ENCODE assay signal across 29 mouse cellular contexts in the genomic region with DNA sequence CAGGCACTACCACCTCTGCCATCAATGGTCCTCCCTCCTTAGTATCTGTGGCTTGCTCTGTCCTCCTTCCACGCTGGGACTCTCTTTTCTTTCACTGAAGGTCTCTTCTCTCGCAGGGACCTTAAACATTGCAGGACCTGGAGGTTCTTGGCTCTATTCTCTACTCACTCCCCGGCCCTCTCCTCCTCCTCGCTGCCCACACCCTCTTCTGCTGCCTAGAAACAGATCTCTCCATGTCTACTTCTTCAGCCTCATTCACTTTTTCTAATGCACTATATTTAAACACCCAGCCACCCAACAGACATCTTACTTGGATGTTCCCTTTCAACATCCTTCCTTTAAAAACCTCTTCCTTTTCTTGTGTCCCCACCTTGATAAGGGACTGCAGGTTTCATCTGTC.
DNase-seq lines count a peak whose midpoint lies in the region; ATAC-seq and TF ChIP-seq lines count a peak whose summit lies in the region.
"Had no signal": no experiment of that assay in that cellular context is flagged by ENCODE, and none has a peak within 500 bp of the region (broad histone marks: within the 10 kb centered on the region; RNA-seq: fewer than 3 reads in every experiment).

No protein-coding gene starts in this region.

- ATAC-seq in heart, embryonic 12.5 days (ENCODE audit: insufficient number of reproducible peaks, low FRiP score): no peak
- ATAC-seq in liver, embryonic 13.5 days (ENCODE audit: low read depth): no peak
- ATAC-seq: forebrain, embryonic 15.5 days; hindbrain, postnatal 0 days; intestine, embryonic 15.5 days; midbrain, embryonic 13.5 days had no signal

- no peak for TF ChIP-seq EP300 in MEL (IDR thresholded peaks at IDR 0.05; ENCODE audit: low read depth in 1 of 2, low read length in 2 of 2)

- TF ChIP-seq POLR2A in MEL (IDR thresholded peaks at IDR 0.05; ENCODE audit: control insufficient read depth in 1 of 2, insufficient read depth in 1 of 2, low read depth in 1 of 2, low read length in 2 of 2, poor library complexity in 1 of 2): no peak

- H3K27ac ChIP-seq in heart, embryonic 12.5 days (ENCODE audit: poor library complexity, severe bottlenecking): no peak overlapping the region
- H3K27ac ChIP-seq in left cerebral cortex, adult 2 months: peak overlapping the region; percentile 70
- no peak overlapping the region for H3K27ac ChIP-seq in MEL (ENCODE audit: control insufficient read depth, low read depth, low read length)
- no peak overlapping the region for H3K27ac ChIP-seq in liver, embryonic 13.5 days
- H3K27ac ChIP-seq: embryonic facial prominence, embryonic 13.5 days; forebrain, embryonic 10.5 days; forebrain, embryonic 15.5 days; hindbrain, embryonic 12.5 days; hindbrain, postnatal 0 days; intestine, embryonic 15.5 days; limb, embryonic 13.5 days; macrophage; midbrain, embryonic 13.5 days; neural tube, embryonic 13.5 days; stomach, postnatal 0 days had no signal

- TF ChIP-seq RAD21 in MEL (IDR thresholded peaks at IDR 0.05; ENCODE audit: low read depth, low read length): no peak

- peaks cover 24% of the 10 kb centered on the region for H3K27me3 ChIP-seq in heart, embryonic 12.5 days (replicated peaks)
- no peaks in the 10 kb centered on the region; a peak in 1 of 4 replicates for H3K27me3 ChIP-seq in MEL (ENCODE audit: control insufficient read depth in 1 of 2, insufficient read depth in 2 of 2, low read length in 2 of 2)
- peaks cover 17% of the 10 kb centered on the region for H3K27me3 ChIP-seq in liver, embryonic 13.5 days
- H3K27me3 ChIP-seq: embryonic facial prominence, embryonic 13.5 days; forebrain, embryonic 15.5 days; hindbrain, embryonic 12.5 days; intestine, embryonic 15.5 days; midbrain, embryonic 13.5 days had no signal

- intact Hi-C loops in heart, postnatal 10 days (cut with DNase I): no loop called here
- intact Hi-C loops in left cerebral cortex, adult 2 months (cut with DNase I): no loop called here

- no peak for TF ChIP-seq CTCF in left cerebral cortex, adult 2 months (IDR thresholded peaks at IDR 0.05)
- no peak for TF ChIP-seq CTCF in MEL (IDR thresholded peaks at IDR 0.05 in 2 of 3, conservative IDR thresholded peaks at IDR 0.05 in 1 of 3; ENCODE audit: control insufficient read depth in 1 of 3, insufficient read depth in 1 of 3, low read depth in 2 of 3, low read length in 3 of 3, poor library complexity in 1 of 3, severe bottlenecking in 1 of 3)

- H3K79me2 ChIP-seq in MEL (ENCODE audit: control insufficient read depth, insufficient read depth, low read length, poor library complexity): no peaks in the 10 kb centered on the region

- H3K4me3 ChIP-seq in heart, embryonic 12.5 days: no peak overlapping the region
- H3K4me3 ChIP-seq in left cerebral cortex, adult 2 months: no peak overlapping the region
- H3K4me3 ChIP-seq in MEL (ENCODE audit: control insufficient read depth in 1 of 2, insufficient read depth in 1 of 2, low read depth in 2 of 2, low read length in 2 of 2): no peak overlapping the region
- H3K4me3 ChIP-seq in liver, embryonic 13.5 days (replicated peaks): no peak overlapping the region
- H3K4me3 ChIP-seq: embryonic facial prominence, embryonic 13.5 days; forebrain, embryonic 10.5 days; forebrain, embryonic 15.5 days; hindbrain, embryonic 12.5 days; intestine, embryonic 15.5 days; limb, embryonic 13.5 days; midbrain, embryonic 13.5 days; neural tube, embryonic 13.5 days had no signal

- H3K4me1 ChIP-seq in heart, embryonic 12.5 days (replicated peaks): peaks cover 34% of the 10 kb centered on the region
- H3K4me1 ChIP-seq in MEL (ENCODE audit: control insufficient read depth in 1 of 2, insufficient read depth in 2 of 2, low read length in 2 of 2): peaks cover 4 to 24% of the 10 kb centered on the region in 2 experiments
- H3K4me1 ChIP-seq in liver, embryonic 13.5 days (replicated peaks): peaks cover 54% of the 10 kb centered on the region

- WGBS in heart, embryonic 12.5 days: 50% methylated on average over 4 of the region's 4 CpGs
- 37% methylated on average over 4 of the region's 4 CpGs for WGBS in liver, embryonic 13.5 days (ENCODE audit: insufficient replicate concordance)

- no peaks in the 10 kb centered on the region for H3K9me3 ChIP-seq in heart, embryonic 12.5 days (replicated peaks)
- H3K9me3 ChIP-seq in MEL (replicated peaks; ENCODE audit: insufficient read depth, low read length): no peaks in the 10 kb centered on the region
- H3K9me3 ChIP-seq in liver, embryonic 13.5 days (replicated peaks): no peaks in the 10 kb centered on the region
- H3K9me3 ChIP-seq: embryonic facial prominence, embryonic 13.5 days; forebrain, embryonic 10.5 days; forebrain, embryonic 15.5 days; hindbrain, embryonic 12.5 days; intestine, embryonic 15.5 days; limb, embryonic 13.5 days; midbrain, embryonic 13.5 days; neural tube, embryonic 13.5 days had no signal

- no peak overlapping the region for H3K9ac ChIP-seq in heart, embryonic 12.5 days
- H3K9ac ChIP-seq in MEL (ENCODE audit: control insufficient read depth, low read depth, low read length, poor library complexity, severe bottlenecking): no peak overlapping the region
- no peak overlapping the region for H3K9ac ChIP-seq in liver, embryonic 13.5 days
- H3K9ac ChIP-seq: embryonic facial prominence, embryonic 13.5 days; forebrain, embryonic 15.5 days; hindbrain, embryonic 12.5 days; intestine, embryonic 15.5 days; limb, embryonic 13.5 days; midbrain, embryonic 13.5 days; neural tube, embryonic 13.5 days had no signal

- DNase-seq in heart, postnatal 10 days: no peak
- DNase-seq in left cerebral cortex, adult 2 months (ENCODE audit: extremely low spot score in 1 of 2, low spot score in 2 of 2): no peak
- DNase-seq in left cerebral cortex, adult 11 months (ENCODE audit: low spot score): no peak
- peak; percentile 19 for DNase-seq in MEL (ENCODE audit: low read depth, low spot score)
- DNase-seq in liver, embryonic 13.5 days: no peak
- DNase-seq in urinary bladder, adult 18-20 months (ENCODE audit: low spot score in 2 of 2): no peak
- no peak for DNase-seq in urinary bladder, postnatal 4 days (ENCODE audit: low spot score in 2 of 2)
- DNase-seq: adrenal gland, postnatal 25 days; cerebellum, adult 11-12 months; cerebellum, adult 9-11 months; kidney, adult 2 months; kidney, postnatal 4 days; layer of hippocampus, postnatal 36 days; lung, adult 2 months; lung, postnatal 10 days; thymus, adult 2 months; thymus, postnatal 36 days had no signal

- H3K4me2 ChIP-seq in heart, embryonic 12.5 days: peak overlapping the region; percentile 54
- peak overlapping the region; percentile 51 for H3K4me2 ChIP-seq in liver, embryonic 13.5 days
- H3K4me2 ChIP-seq: embryonic facial prominence, embryonic 13.5 days; forebrain, embryonic 15.5 days; hindbrain, embryonic 12.5 days; intestine, embryonic 15.5 days; limb, embryonic 13.5 days; midbrain, embryonic 13.5 days; neural tube, embryonic 13.5 days had no signal

- no peaks in the 10 kb centered on the region for H3K36me3 ChIP-seq in heart, embryonic 12.5 days
- H3K36me3 ChIP-seq in MEL (ENCODE audit: control insufficient read depth in 1 of 2, insufficient read depth in 2 of 2, low read length in 2 of 2): peaks cover 0 to 10% of the 10 kb centered on the region in 2 experiments; a peak in 2 of 4 replicates
- H3K36me3 ChIP-seq in liver, embryonic 13.5 days: no peaks in the 10 kb centered on the region
- H3K36me3 ChIP-seq: embryonic facial prominence, embryonic 13.5 days; forebrain, embryonic 10.5 days; forebrain, embryonic 15.5 days; hindbrain, embryonic 12.5 days; intestine, embryonic 15.5 days; limb, embryonic 13.5 days; midbrain, embryonic 13.5 days; neural tube, embryonic 13.5 days had no signal

TF ChIP-seq in MEL, 35 proteins besides CTCF, POLR2A, EP300 and RAD21:
- TF ChIP-seq MAZ (IDR thresholded peaks at IDR 0.05; ENCODE audit: low read depth, low read length): no peak
- TF ChIP-seq TCF12 (IDR thresholded peaks at IDR 0.05; ENCODE audit: low read depth, low read length): no peak
- no peak for TF ChIP-seq POLR2AphosphoS5 (IDR thresholded peaks at IDR 0.05; ENCODE audit: borderline replicate concordance, low read depth, low read length)
- no peak for TF ChIP-seq USF2 (IDR thresholded peaks at IDR 0.05; ENCODE audit: borderline replicate concordance in 1 of 2, insufficient read depth in 1 of 2, low read depth in 1 of 2, low read length in 2 of 2)
- TF ChIP-seq USF1 (IDR thresholded peaks at IDR 0.05; ENCODE audit: low read depth, low read length): no peak
- no peak for TF ChIP-seq CHD1 (IDR thresholded peaks at IDR 0.05; ENCODE audit: low read depth, low read length)
- no peak for TF ChIP-seq MEF2A (IDR thresholded peaks at IDR 0.05; ENCODE audit: extremely low read depth, insufficient replicate concordance, low read depth, low read length, poor library complexity, severe bottlenecking)
- no peak for TF ChIP-seq NELFE (IDR thresholded peaks at IDR 0.05; ENCODE audit: low read depth, low read length)
- TF ChIP-seq ZKSCAN1 (IDR thresholded peaks at IDR 0.05; ENCODE audit: low read depth, low read length): no peak
- TF ChIP-seq SIN3A (IDR thresholded peaks at IDR 0.05; ENCODE audit: low read length): no peak
- no peak for TF ChIP-seq CHD2 (IDR thresholded peaks at IDR 0.05; ENCODE audit: low read length)
- TF ChIP-seq SMC3 (IDR thresholded peaks at IDR 0.05; ENCODE audit: low read depth, low read length): no peak
- no peak for TF ChIP-seq UBTF (IDR thresholded peaks at IDR 0.05; ENCODE audit: borderline replicate concordance, insufficient read depth, low read depth, low read length)
- no peak for TF ChIP-seq GABPA (IDR thresholded peaks at IDR 0.05; ENCODE audit: low read depth, low read length)
- no peak for TF ChIP-seq NRF1 (IDR thresholded peaks at IDR 0.05; ENCODE audit: insufficient read depth, low read depth, low read length, poor library complexity, severe bottlenecking)
TF ChIP-seq in MEL: peak in this region for 0.
